Mouse (Mus musculus) liver, embryonic 12.5 days (tissue): ENCODE measurements around the gene H2-Ab1. TPM values are rescaled to one million over a fixed set of nuclear protein-coding genes. Genes with fewer than 3 reads are reported as not detected.

Source experiments
- ATAC-seq: fragments of 200-750 bp; cut with Nextera tagmentation; 2 replicates; pipeline ENCODE4 v1.8.0; 2017; ENCODE audit warnings: moderate number of reproducible peaks, mild to moderate bottlenecking, moderate library complexity
- H3K27ac ChIP-seq: fragments of 300-500 bp; sonication (generic); 2 replicates; pipeline ENCODE4 v1.5.1; 2016; ENCODE audit warnings: mild to moderate bottlenecking
- H3K27me3 ChIP-seq: fragments of 300-500 bp; sonication (generic); replicated peaks from 2 replicates; pipeline ENCODE4 v1.6.1; 2016; ENCODE audit warnings: mild to moderate bottlenecking, moderate library complexity
- H3K36me3 ChIP-seq: fragments of 300-500 bp; sonication (generic); 2 replicates; pipeline ENCODE4 v1.6.1; 2016; ENCODE audit warnings: mild to moderate bottlenecking, moderate library complexity
- H3K4me1 ChIP-seq: fragments of 300-500 bp; sonication (generic); 2 replicates; pipeline ENCODE4 v1.6.1; 2016
- H3K4me2 ChIP-seq: fragments of 300-500 bp; sonication (generic); 2 replicates; pipeline ENCODE4 v1.6.1; 2016; ENCODE audit warnings: mild to moderate bottlenecking, moderate library complexity
- H3K4me3 ChIP-seq: fragments of 300-500 bp; sonication (generic); 2 replicates; pipeline ENCODE4 v1.5.1; 2016; ENCODE audit warnings: mild to moderate bottlenecking, moderate library complexity
- H3K9ac ChIP-seq: fragments of 300-500 bp; sonication (generic); 2 replicates; pipeline ENCODE4 v1.6.1; 2016; ENCODE audit warnings: mild to moderate bottlenecking, moderate library complexity
- H3K9me3 ChIP-seq: fragments of 300-500 bp; sonication (generic); replicated peaks from 2 replicates; pipeline ENCODE4 v1.6.1; 2016; ENCODE audit warnings: mild to moderate bottlenecking, moderate library complexity
- WGBS: fragments of 180-500 bp; shearing (Covaris S2); methylation state at CpG from one replicate; pipeline ENCODE4 v1.1.7; 2016; ENCODE audit not compliant: insufficient replicate concordance; 5-methylcytosine and 5-hydroxymethylcytosine counted together
- polyA plus RNA-seq: library from polyadenylated mRNA; unstranded; fragments of >200 nt; fragmentation: Nextera tagmentation; extraction: Ambion mirVana; gene quantifications from 2 replicates; pipeline ENCODE4 v1.2.1, GENCODE M21; 2016

The H2-Ab1 gene
- polyA plus RNA-seq, 1 experiment from 2014 or later = 3.1 TPM

- Histone ChIP-seq H3K36me3 (no peaks in the 10 kb centered on the region), H3K4me2 (no peak overlapping the region), H3K9me3 (no peaks in the 10 kb centered on the region), H3K4me1 (no peaks in the 10 kb centered on the region; the same call in 1 of the 2 replicates), H3K27me3 (no peaks in the 10 kb centered on the region; the same call in 1 of the 2 replicates), H3K27ac (no peak overlapping the region), H3K9ac (no peak overlapping the region), H3K4me3 (no peak overlapping the region)
- 66% methylated on average over 6 of the region's 6 CpGs for WGBS
- no peak for ATAC-seq
Measured at GRCm38 (mm10) chr17:34240916-34241315, 16.6 kb upstream of the H2-Ab1 start.

GRCm38 (mm10) chr17:34244656-34245055 lies 12.8 kb upstream of the H2-Ab1 start:
- Histone ChIP-seq H3K9me3 (no peaks in the 10 kb centered on the region), H3K9ac (no peak overlapping the region), H3K4me1 (no peaks in the 10 kb centered on the region), H3K4me2 (no peak overlapping the region), H3K27ac (no peak overlapping the region), H3K4me3 (no peak overlapping the region), H3K27me3 (peaks cover 8% of the 10 kb centered on the region; the same call in 1 of the 2 replicates), H3K36me3 (no peaks in the 10 kb centered on the region)
- WGBS = 53% methylated on average over 4 of the region's 4 CpGs
- no peak for ATAC-seq

GRCm38 (mm10) chr17:34247047-34247446 lies 10.4 kb upstream of the H2-Ab1 start:
- Histone ChIP-seq H3K27ac (no peak overlapping the region), H3K9ac (no peak overlapping the region), H3K4me3 (no peak overlapping the region), H3K9me3 (no peaks in the 10 kb centered on the region), H3K4me2 (no peak overlapping the region), H3K27me3 (peaks cover 8% of the 10 kb centered on the region; the same call in 1 of the 2 replicates), H3K4me1 (no peaks in the 10 kb centered on the region), H3K36me3 (no peaks in the 10 kb centered on the region)
- ATAC-seq = no peak
- 64% methylated on average over 3 of the region's 3 CpGs for WGBS

- H3K4me1 ChIP-seq = no peaks in the 10 kb centered on the region
- no peak overlapping the region for H3K9ac ChIP-seq
- WGBS = 19% methylated on average over 2 of the region's 2 CpGs
Measured at GRCm38 (mm10) chr17:34248764-34249163, 8.7 kb upstream of the H2-Ab1 start.

GRCm38 (mm10) chr17:34249361-34249760 lies 8.1 kb upstream of the H2-Ab1 start:
- Histone ChIP-seq H3K9ac (no peak overlapping the region), H3K36me3 (no peaks in the 10 kb centered on the region), H3K4me3 (no peak overlapping the region), H3K27me3 (peaks cover 14% of the 10 kb centered on the region; the same call in 1 of the 2 replicates), H3K4me2 (no peak overlapping the region), H3K27ac (no peak overlapping the region), H3K9me3 (no peaks in the 10 kb centered on the region), H3K4me1 (no peaks in the 10 kb centered on the region)
- ATAC-seq = no peak
- WGBS = 31% methylated on average over 3 of the region's 3 CpGs

More at GRCm38 (mm10) chr17:34248764-34249163, 8.7 kb upstream of the H2-Ab1 start:
- H3K4me3 ChIP-seq = no peak overlapping the region
- no peak for ATAC-seq
- H3K27me3 ChIP-seq = peaks cover 9% of the 10 kb centered on the region; the same call in 1 of the 2 replicates
- H3K9me3 ChIP-seq = no peaks in the 10 kb centered on the region
- H3K4me2 ChIP-seq = no peak overlapping the region
- H3K27ac ChIP-seq = no peak overlapping the region
- no peaks in the 10 kb centered on the region for H3K36me3 ChIP-seq

- no peak for ATAC-seq
- 22% methylated on average over 4 of the region's 4 CpGs for WGBS
- H3K27ac ChIP-seq = no peak overlapping the region
- no peaks in the 10 kb centered on the region for H3K9me3 ChIP-seq
- no peak overlapping the region for H3K4me3 ChIP-seq
- H3K9ac ChIP-seq = no peak overlapping the region
- H3K36me3 ChIP-seq = no peaks in the 10 kb centered on the region
- no peaks in the 10 kb centered on the region for H3K4me1 ChIP-seq
- H3K4me2 ChIP-seq = no peak overlapping the region
- peaks cover 14% of the 10 kb centered on the region; the same call in 1 of the 2 replicates for H3K27me3 ChIP-seq
Measured at GRCm38 (mm10) chr17:34249878-34250277, 7.6 kb upstream of the H2-Ab1 start.

GRCm38 (mm10) chr17:34251666-34252065 lies 5.8 kb upstream of the H2-Ab1 start:
- no peak overlapping the region for H3K4me2 ChIP-seq
- H3K4me3 ChIP-seq = no peak overlapping the region
- H3K27me3 ChIP-seq = peaks cover 19% of the 10 kb centered on the region
- ATAC-seq = no peak
- no peak overlapping the region for H3K9ac ChIP-seq
- 49% methylated on average over 4 of the region's 4 CpGs for WGBS
- H3K27ac ChIP-seq = no peak overlapping the region
- no peaks in the 10 kb centered on the region for H3K36me3 ChIP-seq
- no peaks in the 10 kb centered on the region for H3K4me1 ChIP-seq
- H3K9me3 ChIP-seq = no peaks in the 10 kb centered on the region

- WGBS = 61% methylated on average over 5 of the region's 5 CpGs
- H3K9me3 ChIP-seq = no peaks in the 10 kb centered on the region
- peaks cover 42% of the 10 kb centered on the region for H3K27me3 ChIP-seq
- no peak for ATAC-seq
- no peak overlapping the region for H3K4me2 ChIP-seq
- H3K9ac ChIP-seq = no peak overlapping the region
- H3K36me3 ChIP-seq = no peaks in the 10 kb centered on the region
- H3K4me1 ChIP-seq = no peaks in the 10 kb centered on the region
- no peak overlapping the region for H3K27ac ChIP-seq
- H3K4me3 ChIP-seq = no peak overlapping the region
Measured at GRCm38 (mm10) chr17:34256501-34256900, 988 bp upstream of the H2-Ab1 start.

- Histone ChIP-seq H3K36me3 (no peaks in the 10 kb centered on the region), H3K4me2 (no peak overlapping the region), H3K4me3 (no peak overlapping the region), H3K27ac (no peak overlapping the region), H3K27me3 (peaks cover 75% of the 10 kb centered on the region), H3K9ac (no peak overlapping the region), H3K9me3 (no peaks in the 10 kb centered on the region), H3K4me1 (peaks cover 11% of the 10 kb centered on the region; the same call in 1 of the 2 replicates)
- no peak for ATAC-seq
- WGBS = 66% methylated on average over 5 of the region's 5 CpGs
Measured at GRCm38 (mm10) chr17:34260551-34260950, 3.1 kb downstream of the H2-Ab1 start.

- Histone ChIP-seq H3K4me3 (no peak overlapping the region), H3K4me1 (peaks cover 11% of the 10 kb centered on the region; the same call in 1 of the 2 replicates), H3K4me2 (no peak overlapping the region), H3K27me3 (peaks cover 73% of the 10 kb centered on the region), H3K9ac (no peak overlapping the region), H3K9me3 (no peaks in the 10 kb centered on the region), H3K27ac (no peak overlapping the region), H3K36me3 (no peaks in the 10 kb centered on the region)
- ATAC-seq = no peak
- 27% methylated on average over 4 of the region's 4 CpGs for WGBS
Measured at GRCm38 (mm10) chr17:34261502-34261901, 4.0 kb downstream of the H2-Ab1 start.

GRCm38 (mm10) chr17:34263068-34263467 lies 5.6 kb downstream of the H2-Ab1 start:
- Histone ChIP-seq H3K9ac (no peak overlapping the region), H3K4me3 (peak overlapping the region; percentile 49), H3K9me3 (no peaks in the 10 kb centered on the region), H3K36me3 (no peaks in the 10 kb centered on the region), H3K27me3 (peaks cover 80% of the 10 kb centered on the region), H3K4me2 (peak overlapping the region; percentile 85), H3K27ac (no peak overlapping the region), H3K4me1 (peaks cover 11% of the 10 kb centered on the region; the same call in 1 of the 2 replicates)
- 1% methylated on average over 8 of the region's 8 CpGs for WGBS
- ATAC-seq = peak; percentile 62; the same call in 1 of the 2 replicates

- Histone ChIP-seq H3K9me3 (no peaks in the 10 kb centered on the region), H3K4me1 (peaks cover 11% of the 10 kb centered on the region; the same call in 1 of the 2 replicates), H3K27ac (no peak overlapping the region), H3K36me3 (no peaks in the 10 kb centered on the region), H3K9ac (0 out of 2 replicates have a peak overlapping the region, but pooled peaks have one; percentile 55), H3K27me3 (peaks cover 75% of the 10 kb centered on the region), H3K4me3 (peak overlapping the region; percentile 54), H3K4me2 (peak overlapping the region; percentile 85)
- no peak for ATAC-seq
- 6% methylated on average over 14 of the region's 14 CpGs for WGBS
Measured at GRCm38 (mm10) chr17:34263811-34264371, 6.4 kb downstream of the H2-Ab1 start.
